Mouse (Mus musculus) embryonic fibroblast, embryonic 13.5 days (primary cell): Measurements from ENCODE around the gene Serpinc1.

Source experiments
- CTCF ChIP-seq: IDR thresholded peaks from 2 replicates; pipeline ENCODE4 v1.5.1; 2011; ENCODE audit warnings: mild to moderate bottlenecking, control low read depth, low read length, moderate library complexity, borderline replicate concordance; ENCODE audit not compliant: insufficient read depth
- POLR2A ChIP-seq: IDR thresholded peaks from 2 replicates; pipeline ENCODE4 v1.6.1; 2011; ENCODE audit warnings: low read depth, mild to moderate bottlenecking, control low read depth, low read length, moderate library complexity

GRCm38 (mm10) chr1:161027196-161027595 lies 48.8 kb downstream of the Serpinc1 start:
- no peak for TF ChIP-seq CTCF
- TF ChIP-seq POLR2A: no peak
